Mouse (Mus musculus) myocyte (in vitro differentiated cells): ENCODE measurements at regions not wholly inside any gene's neighbourhood (a gene's known extent, or its start where the extent isn't known, plus 50 kb on each side); places are given as distances from the start of the nearest gene placed in this dataset.

ENCODE experiments used
- CEBPB ChIP-seq: IDR thresholded peaks from 2 replicates; pipeline ENCODE4 v1.6.1; 2011; ENCODE audit warnings: mild to moderate bottlenecking, moderate library complexity; ENCODE audit not compliant: poor library complexity, insufficient read depth, severe bottlenecking
- E2F4 ChIP-seq: IDR thresholded peaks from one replicate; pipeline ENCODE4 v1.6.1; 2011; ENCODE audit warnings: mild to moderate bottlenecking, control low read depth, moderate library complexity; ENCODE audit not compliant: insufficient read depth
- MAX ChIP-seq: IDR thresholded peaks from one replicate; pipeline ENCODE4 v1.6.1; 2011; ENCODE audit warnings: low read depth, mild to moderate bottlenecking, control low read depth
- MYOG ChIP-seq, 3 experiments: IDR thresholded peaks; one replicate each; pipeline ENCODE4 v1.6.1; 2011; ENCODE audit warnings: control low read depth in 2 of 3, low read depth in 2 of 3, mild to moderate bottlenecking in 2 of 3; ENCODE audit not compliant: insufficient read length in 2 of 3, control insufficient read depth in 1 of 3, insufficient read depth in 1 of 3
- POLR2A ChIP-seq: IDR thresholded peaks from one replicate; pipeline ENCODE4 v1.6.1; 2011; ENCODE audit warnings: low read depth, mild to moderate bottlenecking, control low read depth, moderate library complexity; ENCODE audit not compliant: insufficient read length
- POLR2AphosphoS2 ChIP-seq: IDR thresholded peaks from one replicate; pipeline ENCODE4 v1.6.1; 2011; ENCODE audit warnings: low read depth, control low read depth; ENCODE audit not compliant: insufficient read length
- REST ChIP-seq: IDR thresholded peaks from one replicate; pipeline ENCODE4 v1.6.1; 2011; ENCODE audit warnings: mild to moderate bottlenecking, control low read depth, moderate library complexity; ENCODE audit not compliant: insufficient read depth, insufficient read length
- TCF12 ChIP-seq: IDR thresholded peaks from one replicate; pipeline ENCODE4 v1.6.1; 2011; ENCODE audit warnings: mild to moderate bottlenecking, control low read depth; ENCODE audit not compliant: poor library complexity, insufficient read depth, severe bottlenecking
- TCF3 ChIP-seq: IDR thresholded peaks from one replicate; pipeline ENCODE4 v1.6.1; 2011; ENCODE audit warnings: low read depth, control low read depth; ENCODE audit not compliant: insufficient read length
- USF1 ChIP-seq: IDR thresholded peaks from one replicate; pipeline ENCODE4 v1.6.1; 2011; ENCODE audit warnings: low read depth, mild to moderate bottlenecking, control low read depth, moderate library complexity

DNA sequence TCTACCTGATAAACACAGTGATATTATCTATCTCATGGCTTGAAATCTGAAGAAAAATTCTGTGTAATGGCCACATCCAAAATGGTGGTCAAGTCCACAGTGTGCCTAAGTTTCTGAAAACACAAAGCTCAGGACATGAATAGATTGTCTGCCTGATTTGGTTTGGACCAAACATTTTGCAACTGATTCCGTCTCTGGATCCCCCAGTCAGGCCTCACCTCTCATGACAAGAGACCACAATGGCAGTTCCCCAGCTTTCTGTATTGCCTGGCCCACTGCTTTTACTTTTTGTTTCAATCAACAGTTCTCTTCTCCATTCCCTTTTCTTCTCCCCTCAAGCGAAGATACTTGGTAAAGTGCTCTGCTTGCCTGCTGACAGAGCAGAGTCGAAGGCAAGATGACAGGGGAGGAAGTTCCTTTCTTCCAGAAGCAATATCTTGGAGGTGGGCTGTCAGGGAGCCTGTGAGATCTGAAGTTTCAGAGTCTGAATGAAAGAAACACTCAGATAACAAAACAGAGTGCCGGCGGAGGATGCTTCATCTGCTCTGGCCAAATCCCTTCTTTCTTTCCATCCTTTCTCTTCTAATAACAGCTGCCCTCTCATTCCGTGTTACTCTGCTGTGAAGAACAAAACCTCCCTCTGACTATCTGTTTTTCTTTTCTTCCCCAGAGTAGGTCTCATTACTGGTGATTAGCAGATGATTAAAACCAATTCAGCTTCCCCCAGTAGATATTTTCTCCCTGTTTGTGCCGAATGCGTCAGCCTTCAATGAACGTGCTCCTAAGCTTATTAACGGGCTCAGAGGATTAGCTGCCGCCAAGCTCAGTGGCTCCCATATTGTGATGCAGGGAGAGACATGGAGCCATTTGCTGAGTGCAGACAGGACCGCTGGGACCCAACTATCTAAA, 360.7 kb downstream of the Tmem182 start:
- no peak for TF ChIP-seq TCF3
- no peak for TF ChIP-seq MYOG (IDR thresholded peaks at IDR 0.05; ENCODE audit: control insufficient read depth in 1 of 3, insufficient read depth in 1 of 3, insufficient read length in 2 of 3, low read depth in 2 of 3)
- TF ChIP-seq POLR2A: no peak
- TF ChIP-seq USF1: no peak
- no peak for TF ChIP-seq CEBPB
- TF ChIP-seq TCF12: no peak
- TF ChIP-seq MAX: no peak
- TF ChIP-seq E2F4: no peak
- TF ChIP-seq REST: no peak
- TF ChIP-seq POLR2AphosphoS2: no peak
